Mouse (Mus musculus) limb, embryonic 14.5 days (tissue): ENCODE data around the gene Cenpp. TPM values are rescaled to one million over a fixed set of nuclear protein-coding genes. Genes with fewer than 3 reads are reported as not detected.

ENCODE experiments used
- ATAC-seq: fragments of 200-750 bp; cut with Nextera tagmentation; 2 replicates; pipeline ENCODE4 v1.8.0; 2017; ENCODE audit warnings: low read depth, moderate number of reproducible peaks, moderate TSS enrichment; ENCODE audit not compliant: low FRiP score
- DNase-seq: peaks from one replicate; pipeline ENCODE4 v3.0.0-alpha.2; 2015; ENCODE audit warnings: low spot score
- H3K27ac ChIP-seq: fragments of 300-500 bp; sonication (generic); replicated peaks from 2 replicates; pipeline ENCODE4 v1.5.1; 2014; ENCODE audit warnings: low read depth, mild to moderate bottlenecking, low read length, moderate library complexity, mixed read lengths
- H3K27me3 ChIP-seq: fragments of 300-500 bp; sonication (generic); 2 replicates; pipeline ENCODE4 v1.6.1; 2014; ENCODE audit warnings: low read length, mixed read lengths; ENCODE audit not compliant: control insufficient read depth, insufficient read depth
- H3K36me3 ChIP-seq: fragments of 300-500 bp; sonication (generic); 2 replicates; pipeline ENCODE4 v1.6.1; 2014; ENCODE audit warnings: mild to moderate bottlenecking, low read length, moderate library complexity, mixed read lengths; ENCODE audit not compliant: control insufficient read depth, insufficient read depth
- H3K4me1 ChIP-seq: fragments of 300-500 bp; sonication (generic); 2 replicates; pipeline ENCODE4 v1.6.1; 2014; ENCODE audit warnings: antibody characterized with exemption, low read length, mixed read lengths; ENCODE audit not compliant: control insufficient read depth, insufficient read depth
- H3K4me2 ChIP-seq: fragments of 300-500 bp; sonication (generic); replicated peaks from 2 replicates; pipeline ENCODE4 v1.6.1; 2014; ENCODE audit warnings: low read depth, mild to moderate bottlenecking, low read length, moderate library complexity; ENCODE audit not compliant: severe bottlenecking
- H3K4me3 ChIP-seq: fragments of 300-500 bp; sonication (generic); replicated peaks from 2 replicates; pipeline ENCODE4 v1.5.1; 2014; ENCODE audit warnings: low read length
- H3K9ac ChIP-seq: fragments of 300-500 bp; sonication (generic); 2 replicates; pipeline ENCODE4 v1.6.1; 2014; ENCODE audit warnings: mild to moderate bottlenecking, low read depth, low read length, moderate library complexity; ENCODE audit not compliant: severe bottlenecking
- H3K9me3 ChIP-seq: fragments of 300-500 bp; sonication (generic); 2 replicates; pipeline ENCODE4 v1.6.1; 2016; ENCODE audit warnings: low read length; ENCODE audit not compliant: control insufficient read depth
- POLR2A ChIP-seq: fragments of 200-500 bp; IDR thresholded peaks from 2 replicates; pipeline ENCODE4 v1.8.0; 2012; ENCODE audit warnings: inconsistent platforms, mild to moderate bottlenecking, moderate library complexity, borderline replicate concordance; ENCODE audit not compliant: insufficient read depth, insufficient read length; ENCODE audit errors: extremely low read depth
- WGBS: fragments of 180-500 bp; shearing (Covaris S2); extraction: QIAGEN DNeasy Blood & Tissue Kit; methylation state at CpG from one replicate; pipeline ENCODE4 v1.1.7; 2014; 5-methylcytosine and 5-hydroxymethylcytosine counted together
- polyA plus RNA-seq, 2 experiments: library from polyadenylated mRNA; depleted of rRNA in 1 of 2; stranded (reverse) in 1 of 2; unstranded in 1 of 2; fragments of >200 nt; fragmentation: Nextera tagmentation in 1 of 2; extraction: Ambion mirVana in 1 of 2; gene quantifications; 2 replicates each; pipeline versions ENCODE4 v1.2.1 to v1.2.3; 2012 to 2014

Cenpp gene
- polyA plus RNA-seq, 2 experiments = 9.8 to 22.2 TPM

DNA sequence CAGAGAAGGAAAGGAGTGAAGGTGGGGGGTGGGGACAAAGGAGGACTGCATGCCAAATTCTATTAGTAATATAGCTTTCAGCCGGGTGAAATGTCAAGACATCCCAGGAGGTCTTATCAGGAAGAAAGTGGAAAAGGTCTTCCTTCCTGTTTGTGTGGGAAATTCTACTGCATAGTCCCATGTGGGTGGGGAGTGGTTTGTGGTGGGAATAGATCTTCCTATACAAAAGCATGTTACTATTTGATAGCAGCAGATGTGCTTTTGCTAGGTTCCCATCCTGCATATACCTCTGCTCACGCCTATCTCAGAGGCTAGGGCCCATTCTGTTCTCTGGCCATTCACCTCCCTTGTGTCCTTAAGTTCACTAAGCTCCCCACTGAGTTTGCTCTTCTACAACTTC lies 91.7 kb downstream of the Cenpp start:
- no peaks in the 10 kb centered on the region for H3K4me1 ChIP-seq
- H3K9me3 ChIP-seq = no peaks in the 10 kb centered on the region
- no peak overlapping the region for H3K9ac ChIP-seq
- no peaks in the 10 kb centered on the region for H3K27me3 ChIP-seq
- TF ChIP-seq POLR2A = no peak
- no peak overlapping the region for H3K27ac ChIP-seq
- no peak overlapping the region for H3K4me3 ChIP-seq
- WGBS = 62% methylated on average over 2 of the region's 2 CpGs
- no peak for DNase-seq
- no peak for ATAC-seq
- no peaks in the 10 kb centered on the region for H3K36me3 ChIP-seq
- H3K4me2 ChIP-seq = no peak overlapping the region

DNA sequence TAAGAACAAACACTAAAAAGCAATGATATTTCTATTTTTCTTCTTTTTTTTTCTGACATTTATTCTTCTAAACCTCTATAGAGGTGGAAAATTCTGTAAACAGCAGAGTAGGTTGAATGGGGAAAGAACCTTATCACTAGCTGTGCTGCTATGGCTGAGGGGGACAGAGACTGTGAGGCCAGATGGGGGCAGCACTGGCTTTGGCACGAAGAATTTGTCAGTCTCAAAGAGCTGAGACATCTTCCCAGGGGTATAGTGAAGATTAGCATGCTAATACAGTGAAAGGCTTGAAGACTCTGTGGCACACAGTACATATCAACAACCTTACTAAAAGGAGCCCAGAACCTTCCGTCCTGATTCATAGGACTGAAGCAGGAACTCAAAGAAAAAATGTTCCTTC lies 93.4 kb downstream of the Cenpp start:
- H3K9ac ChIP-seq = no peak overlapping the region
- no peaks in the 10 kb centered on the region for H3K36me3 ChIP-seq
- no peaks in the 10 kb centered on the region for H3K4me1 ChIP-seq
- H3K27ac ChIP-seq = no peak overlapping the region
- ATAC-seq (no peak), DNase-seq (no peak)
- H3K4me2 ChIP-seq = no peak overlapping the region
- no peak overlapping the region for H3K4me3 ChIP-seq
- WGBS = 45% methylated on average over 2 of the region's 2 CpGs
- no peak for TF ChIP-seq POLR2A
- no peaks in the 10 kb centered on the region for H3K27me3 ChIP-seq
- H3K9me3 ChIP-seq = no peaks in the 10 kb centered on the region

DNA sequence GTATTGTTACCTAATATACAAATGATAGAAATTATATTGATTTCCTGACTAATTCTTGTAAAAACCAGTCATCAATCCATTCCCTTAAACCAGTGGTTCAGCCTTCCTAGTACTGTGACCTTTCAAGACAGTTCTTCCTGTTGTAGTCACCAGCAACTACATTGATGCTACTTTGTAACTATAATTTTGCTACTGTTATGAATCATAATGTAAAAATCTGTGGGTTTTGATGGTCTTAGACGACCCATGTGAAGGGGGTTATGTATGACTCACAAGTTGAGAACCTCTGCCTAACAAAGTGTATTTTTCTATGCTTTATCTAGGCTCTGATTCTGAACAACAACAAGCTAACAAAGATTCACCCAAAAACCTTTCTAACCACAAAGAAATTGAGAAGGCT lies 95.7 kb downstream of the Cenpp start:
- Histone ChIP-seq H3K4me3 (no peak overlapping the region), H3K27me3 (no peaks in the 10 kb centered on the region), H3K4me2 (no peak overlapping the region), H3K36me3 (no peaks in the 10 kb centered on the region), H3K27ac (no peak overlapping the region), H3K9me3 (no peaks in the 10 kb centered on the region), H3K9ac (no peak overlapping the region), H3K4me1 (no peaks in the 10 kb centered on the region)
- TF ChIP-seq POLR2A = no peak
- DNase-seq (no peak), ATAC-seq (no peak)
- 57% methylated on average over 1 of the region's 1 CpGs for WGBS

DNA sequence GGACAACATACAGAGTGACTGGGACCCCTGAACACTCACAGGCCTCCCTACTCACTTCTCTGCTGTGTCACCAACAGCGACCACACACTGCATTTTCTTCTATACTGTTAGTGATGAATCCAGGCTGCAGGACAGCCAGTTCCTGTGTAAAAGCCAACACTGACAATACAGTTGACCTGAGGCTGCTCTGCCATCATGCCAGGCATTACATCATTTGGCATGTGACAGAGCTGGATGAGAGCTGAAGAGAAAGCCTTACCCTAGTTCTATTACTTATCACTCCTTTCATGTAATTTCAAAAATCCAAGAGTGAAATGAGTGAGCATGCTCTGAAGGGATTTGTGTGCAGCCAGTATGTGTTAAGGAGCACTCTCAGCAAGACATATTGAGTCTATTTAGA lies 96.4 kb downstream of the Cenpp start:
- Histone ChIP-seq H3K9ac (no peak overlapping the region), H3K4me3 (no peak overlapping the region), H3K27me3 (no peaks in the 10 kb centered on the region), H3K36me3 (no peaks in the 10 kb centered on the region), H3K4me2 (no peak overlapping the region), H3K27ac (no peak overlapping the region), H3K9me3 (no peaks in the 10 kb centered on the region), H3K4me1 (no peaks in the 10 kb centered on the region)
- TF ChIP-seq POLR2A = no peak
- WGBS = 92% methylated on average over 1 of the region's 1 CpGs
- ATAC-seq = no peak
- no peak for DNase-seq

DNA sequence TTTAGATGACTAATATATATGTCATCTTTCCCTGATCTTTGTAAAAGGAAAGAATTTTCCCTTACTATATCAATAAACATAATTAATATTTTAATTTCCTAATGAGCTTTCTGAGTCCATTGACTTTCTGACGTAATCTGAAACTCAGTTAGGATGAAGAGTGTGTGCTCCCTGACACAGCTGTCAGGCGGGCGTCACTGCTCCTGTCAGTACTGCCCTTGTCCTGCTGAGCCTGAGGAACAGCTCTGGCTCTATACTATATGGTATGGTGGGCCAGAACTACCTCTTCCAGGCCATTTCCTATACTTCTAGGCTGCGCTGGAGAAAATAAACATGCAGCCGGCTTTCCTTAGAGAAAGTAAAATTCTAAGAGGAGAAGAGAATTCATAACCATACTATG lies 98.1 kb downstream of the Cenpp start:
- Histone ChIP-seq H3K4me3 (no peak overlapping the region), H3K4me2 (no peak overlapping the region), H3K27me3 (no peaks in the 10 kb centered on the region), H3K36me3 (no peaks in the 10 kb centered on the region), H3K9me3 (no peaks in the 10 kb centered on the region), H3K4me1 (no peaks in the 10 kb centered on the region), H3K9ac (no peak overlapping the region), H3K27ac (no peak overlapping the region)
- 78% methylated on average over 5 of the region's 5 CpGs for WGBS
- no peak for DNase-seq
- TF ChIP-seq POLR2A = no peak
- ATAC-seq = no peak

DNA sequence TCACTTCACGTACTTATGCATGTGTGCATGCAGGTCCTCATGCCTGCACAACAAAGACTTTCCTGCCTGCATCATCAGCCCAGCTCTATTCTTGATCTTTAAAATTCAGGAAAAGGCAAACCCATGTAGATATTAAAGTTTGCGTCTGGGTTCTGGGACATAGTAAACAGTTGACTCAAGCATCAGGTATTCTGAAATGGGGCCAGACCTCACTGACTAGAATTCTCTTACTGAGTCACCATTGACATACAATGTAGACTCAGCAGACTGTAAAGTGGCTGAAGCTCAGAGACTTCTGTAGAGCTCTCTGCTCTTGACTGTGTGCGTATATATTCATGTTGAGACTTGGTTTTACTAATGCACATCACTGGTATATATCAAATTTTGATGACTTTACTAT lies 103.0 kb downstream of the Cenpp start:
- H3K4me1 ChIP-seq = peaks cover 15% of the 10 kb centered on the region
- H3K9ac ChIP-seq = no peak overlapping the region
- 90% methylated on average over 3 of the region's 3 CpGs for WGBS
- no peak overlapping the region for H3K4me2 ChIP-seq
- ATAC-seq (no peak), DNase-seq (no peak)
- H3K27ac ChIP-seq = no peak overlapping the region
- H3K9me3 ChIP-seq = no peaks in the 10 kb centered on the region
- H3K4me3 ChIP-seq = no peak overlapping the region
- H3K27me3 ChIP-seq = no peaks in the 10 kb centered on the region
- no peaks in the 10 kb centered on the region for H3K36me3 ChIP-seq
- no peak for TF ChIP-seq POLR2A
